Mouse (Mus musculus) gastrocnemius, postnatal 4 days (tissue): ENCODE data around the gene Cdkn2aip. TPM values are rescaled to one million over a fixed set of nuclear protein-coding genes. Genes with fewer than 3 reads are reported as not detected.

Experiments used
- DNase-seq, 2 experiments: peaks; one replicate each; pipeline ENCODE4 v3.0.0; 2021 to 2022; ENCODE audit warnings: low spot score in 2 of 2, mixed read lengths in 2 of 2
- long read RNA-seq, 2 experiments: library from polyadenylated mRNA; stranded (forward); transcript quantifications; one replicate each; pipeline ENCODE4 v2.0.0; 2021
- total RNA-seq, 2 experiments: library from RNA; stranded (reverse); gene quantifications; 2 replicates each; pipeline ENCODE4 v1.2.3; 2021

Cdkn2aip gene
- 1 to 10 TPM; 6.5 to 8.9 TPM for total RNA-seq
- long read RNA-seq, experiment 1, transcript Cdkn2aip-202 (3 exons, 3,393 nt) = major isoform, 13 of 16 reads
- long read RNA-seq, experiment 1, partial matches to known transcripts = 0 of 16 reads
- long read RNA-seq, experiment 1, other reads (novel, unspliced or antisense) = 0 of 16 reads
- long read RNA-seq, experiment 2, transcript Cdkn2aip-202 (3 exons, 3,393 nt) = major isoform, 7 of 13 reads
- long read RNA-seq, experiment 2, transcript Cdkn2aip-201 (3 exons, 3,464 nt) = minor isoform, 6 of 13 reads
- long read RNA-seq, experiment 2, partial matches to known transcripts = 0 of 13 reads
- long read RNA-seq, experiment 2, other reads (novel, unspliced or antisense) = 0 of 13 reads

- DNase-seq = peak; percentile 94 to 96
Measured at GRCm38 (mm10) chr8:47713761-47714745, at the start of gene Cdkn2aip. TSS of gene Cdkn2aip (minus strand) at chr8:47713932.

- no peak for DNase-seq
Measured at GRCm38 (mm10) chr8:47763194-47763593, 49.5 kb upstream of the Cdkn2aip start.

GRCm38 (mm10) chr8:47760685-47761084, 47.0 kb upstream of the Cdkn2aip start:
- no peak for DNase-seq

DNA sequence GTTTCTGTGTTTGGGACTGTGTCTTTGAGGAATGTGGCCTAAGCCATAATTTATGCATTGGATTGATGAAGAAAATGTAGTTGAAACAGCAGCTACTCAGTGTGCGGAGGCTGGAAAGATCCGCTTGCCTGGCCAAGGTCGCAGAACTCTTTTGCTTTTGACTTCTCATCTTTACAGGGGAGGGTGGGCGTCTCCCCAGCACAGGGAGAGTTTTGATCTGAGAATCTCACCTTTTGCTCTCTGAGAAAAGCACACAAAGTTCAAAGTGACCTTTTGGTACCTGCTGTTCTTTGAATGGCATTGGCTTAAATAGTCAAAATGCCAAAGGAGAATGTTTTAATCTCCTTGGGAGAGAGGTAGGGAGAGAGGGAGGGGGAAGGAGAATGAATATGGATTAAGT, 46.5 kb upstream of the Cdkn2aip start:
- DNase-seq = no peak

GRCm38 (mm10) chr8:47753121-47753520, 39.4 kb upstream of the Cdkn2aip start:
- DNase-seq = no peak

DNA sequence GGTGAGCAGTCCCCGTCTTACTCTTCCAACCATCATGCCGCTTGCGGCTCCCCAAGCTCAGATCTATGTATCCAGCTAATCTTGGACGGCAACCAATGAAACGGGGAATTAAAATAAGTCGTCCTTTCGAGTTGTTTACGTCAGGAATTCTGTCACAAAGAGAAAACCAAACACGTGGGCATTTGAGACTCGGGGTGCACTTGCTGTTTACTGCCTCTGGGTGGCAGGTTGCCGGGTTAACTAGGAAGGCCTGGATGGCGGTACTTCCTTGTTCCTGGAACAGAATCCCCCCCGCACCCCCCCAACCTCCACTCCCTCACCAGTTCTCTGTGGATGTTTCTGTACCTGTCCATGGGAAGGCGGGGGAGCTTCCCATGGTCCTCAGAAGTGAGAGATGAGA, 36.4 kb upstream of the Cdkn2aip start:
- no peak for DNase-seq

GRCm38 (mm10) chr8:47749491-47749890, 35.8 kb upstream of the Cdkn2aip start:
- DNase-seq = no peak

DNA sequence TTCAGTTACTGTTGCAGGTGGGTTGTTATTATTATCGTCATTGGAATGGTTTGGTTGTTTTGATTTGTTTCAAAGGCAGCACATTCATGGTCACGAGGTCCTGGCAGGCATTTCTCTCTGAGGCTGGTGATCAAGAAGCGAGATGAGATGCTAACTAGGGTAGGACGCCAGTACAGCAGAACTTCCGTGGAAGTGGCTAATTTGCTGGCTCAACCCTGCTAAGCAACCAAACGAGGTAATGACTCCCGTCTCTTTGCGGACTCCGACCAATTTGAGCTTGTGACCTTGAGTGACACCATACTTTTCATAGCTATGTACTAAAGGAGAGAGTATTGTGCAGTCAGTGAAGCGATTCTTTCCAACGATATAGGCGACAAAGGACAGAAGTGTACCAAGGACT, 32.6 kb upstream of the Cdkn2aip start:
- no peak for DNase-seq

DNA sequence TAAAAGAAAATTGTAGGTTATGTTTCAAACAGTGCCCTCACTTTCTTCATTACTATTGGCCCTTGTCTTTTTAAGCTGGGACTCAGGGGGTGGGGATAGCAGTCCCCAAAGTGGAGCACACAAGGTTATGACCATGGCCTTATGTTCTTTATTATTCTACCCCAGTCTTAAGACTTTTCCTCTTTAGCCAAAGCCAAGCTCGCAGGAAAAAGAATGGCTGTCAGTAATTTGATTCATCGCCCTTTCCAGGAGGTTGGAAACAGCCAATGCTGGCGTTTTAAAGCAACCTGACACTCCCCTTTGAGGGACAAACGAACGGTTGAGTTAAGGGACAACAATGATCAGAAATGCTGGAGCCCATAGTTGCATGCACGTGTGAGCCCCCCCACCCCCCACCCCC, 32.1 kb upstream of the Cdkn2aip start:
- no peak for DNase-seq

DNA sequence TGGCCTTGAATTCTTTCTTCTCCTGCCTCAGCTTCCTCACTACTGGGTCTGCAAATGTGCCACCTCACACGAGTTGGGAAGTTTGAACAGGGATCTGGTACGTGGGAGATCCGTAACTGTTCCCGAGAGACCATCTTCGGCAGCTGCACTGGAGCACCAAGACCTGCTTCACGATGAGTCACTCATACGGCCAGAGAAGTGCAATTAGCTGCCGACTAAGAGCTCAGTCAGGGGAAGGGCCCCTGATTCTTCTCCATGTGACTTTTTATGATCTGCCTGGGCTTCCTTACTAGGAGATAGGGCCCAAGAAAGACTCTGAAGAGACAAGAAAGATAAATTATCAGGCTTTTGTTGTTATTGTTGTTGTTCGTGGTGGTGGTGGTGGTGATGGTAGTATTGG, 31.1 kb upstream of the Cdkn2aip start:
- no peak for DNase-seq

DNA sequence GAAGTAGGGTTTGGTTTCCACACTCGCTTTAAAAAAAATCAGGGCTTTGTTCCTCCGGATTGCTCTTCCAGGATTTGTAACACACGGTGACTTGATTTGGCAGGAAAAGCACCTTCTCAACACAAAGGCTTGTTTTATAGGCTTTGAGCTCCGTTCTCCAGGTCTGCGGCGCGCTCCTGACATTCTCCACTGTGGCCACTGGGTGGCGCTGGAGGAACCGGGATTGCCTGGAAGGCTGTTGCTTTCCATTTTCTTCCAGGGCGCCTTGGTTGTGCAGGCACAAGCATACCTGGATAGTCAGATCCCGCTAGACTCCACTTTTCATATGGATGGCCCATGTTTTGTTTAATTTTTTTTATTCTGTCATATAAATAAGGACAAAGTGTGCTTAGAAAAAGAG, 29.7 kb upstream of the Cdkn2aip start:
- DNase-seq = peak; percentile 75 to 79

- DNase-seq = no peak
Measured at GRCm38 (mm10) chr8:47742992-47743391, 29.3 kb upstream of the Cdkn2aip start.

- no peak for DNase-seq
Measured at GRCm38 (mm10) chr8:47742372-47742771, 28.6 kb upstream of the Cdkn2aip start.

GRCm38 (mm10) chr8:47737120-47737519, 23.4 kb upstream of the Cdkn2aip start:
- DNase-seq = no peak

DNA sequence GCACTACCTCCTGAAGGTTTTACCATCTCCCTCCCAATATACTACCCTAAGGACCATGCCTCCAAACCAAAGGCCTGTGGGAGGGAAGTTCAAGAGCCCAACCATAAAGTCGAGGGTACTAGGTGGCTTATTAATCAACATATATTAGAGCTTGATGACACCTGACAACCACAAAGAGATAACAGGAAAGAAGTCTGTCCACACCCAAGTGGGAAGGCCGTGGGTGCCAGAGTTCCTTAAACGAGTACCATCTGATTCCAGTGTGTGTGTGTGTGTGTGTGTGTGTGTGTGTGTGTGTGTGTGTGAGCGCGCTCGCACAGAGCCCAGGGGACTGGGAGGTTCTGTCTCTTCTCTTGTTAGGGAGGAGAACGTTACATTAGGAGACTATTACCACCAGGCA, 15.6 kb upstream of the Cdkn2aip start:
- DNase-seq = no peak

GRCm38 (mm10) chr8:47726945-47727344, 13.2 kb upstream of the Cdkn2aip start:
- no peak for DNase-seq

DNA sequence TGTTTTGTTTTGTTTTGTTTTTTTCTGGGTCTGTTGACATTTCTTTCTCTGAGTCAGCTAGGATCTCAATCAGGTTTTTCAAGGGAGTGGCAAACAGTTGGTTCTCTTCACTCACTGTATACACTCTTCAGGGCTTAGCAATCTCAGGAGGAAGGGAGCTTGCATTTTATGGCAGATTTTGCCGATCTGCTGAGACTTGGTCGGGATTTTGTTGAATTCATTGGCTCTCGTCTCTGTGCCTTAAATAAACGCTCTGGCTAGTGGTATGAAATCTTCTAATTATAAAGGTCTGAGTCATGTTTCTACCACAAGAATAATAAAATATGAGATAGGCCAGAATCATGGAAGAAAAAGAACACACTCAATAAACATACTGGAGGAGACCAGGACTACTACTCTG, 7.9 kb upstream of the Cdkn2aip start:
- no peak for DNase-seq

GRCm38 (mm10) chr8:47718641-47719040, 4.9 kb upstream of the Cdkn2aip start:
- no peak for DNase-seq

- peak in 1 of 2 experiments; percentile 33 for DNase-seq
Measured at GRCm38 (mm10) chr8:47713171-47713663, 515 bp downstream of the Cdkn2aip start.

DNA sequence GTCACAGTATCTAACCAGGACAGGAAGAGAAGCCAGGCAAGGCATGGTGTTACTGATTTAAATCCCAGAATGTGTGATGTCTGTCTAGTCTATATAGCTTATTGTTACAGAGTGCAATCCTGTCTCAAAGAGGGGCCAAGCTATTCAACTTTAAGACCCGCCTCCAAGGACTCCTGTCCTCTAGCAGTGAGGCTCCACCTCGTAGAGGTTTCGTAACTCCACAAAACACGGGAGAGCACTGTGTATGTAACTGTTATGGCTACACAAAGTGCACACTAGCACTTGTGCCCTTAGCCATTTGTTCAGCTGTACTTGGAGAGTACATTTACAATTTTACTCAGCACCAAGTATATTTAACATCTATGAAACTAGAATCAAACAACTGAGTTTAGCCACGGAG, 5.6 kb downstream of the Cdkn2aip start:
- DNase-seq = no peak

DNA sequence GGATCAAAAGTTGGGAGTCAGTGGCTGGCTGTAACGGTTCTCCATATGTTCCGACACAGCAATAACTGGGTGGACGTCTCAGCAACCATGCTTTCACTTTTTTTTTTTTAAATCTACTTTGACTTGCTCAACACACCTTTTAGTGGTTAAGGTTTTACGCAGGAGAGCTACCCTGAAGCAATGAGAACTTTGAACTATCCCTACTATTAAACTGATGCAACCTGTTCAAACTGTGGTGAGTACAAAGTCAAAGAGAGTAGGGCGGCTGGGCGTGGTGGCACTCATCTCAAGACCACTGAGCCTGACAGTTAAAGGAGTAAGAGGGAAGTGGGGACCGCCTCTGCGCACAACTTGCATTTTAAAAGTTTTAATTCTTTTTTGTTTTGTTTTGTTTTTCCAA, 7.0 kb downstream of the Cdkn2aip start:
- no peak for DNase-seq

DNA sequence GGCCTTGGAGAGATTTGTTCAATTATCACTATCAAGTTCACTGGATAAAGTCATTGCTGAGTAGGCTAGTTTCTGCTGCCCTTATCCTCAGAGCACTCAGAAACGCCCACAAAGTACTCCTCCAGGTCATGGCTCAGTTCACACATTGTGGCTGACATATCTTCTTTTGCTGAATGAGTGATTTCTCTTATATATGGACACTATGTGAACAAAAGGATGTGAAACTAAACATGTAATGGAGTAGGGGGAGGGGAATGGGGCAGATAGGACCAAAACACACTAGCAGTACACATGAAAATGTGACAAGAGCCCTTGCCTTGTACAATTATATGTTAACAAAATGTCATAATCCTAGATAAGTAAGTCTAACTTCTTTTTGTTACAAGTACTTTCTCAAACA, 11.4 kb downstream of the Cdkn2aip start:
- DNase-seq = no peak
